In the genomic region with DNA sequence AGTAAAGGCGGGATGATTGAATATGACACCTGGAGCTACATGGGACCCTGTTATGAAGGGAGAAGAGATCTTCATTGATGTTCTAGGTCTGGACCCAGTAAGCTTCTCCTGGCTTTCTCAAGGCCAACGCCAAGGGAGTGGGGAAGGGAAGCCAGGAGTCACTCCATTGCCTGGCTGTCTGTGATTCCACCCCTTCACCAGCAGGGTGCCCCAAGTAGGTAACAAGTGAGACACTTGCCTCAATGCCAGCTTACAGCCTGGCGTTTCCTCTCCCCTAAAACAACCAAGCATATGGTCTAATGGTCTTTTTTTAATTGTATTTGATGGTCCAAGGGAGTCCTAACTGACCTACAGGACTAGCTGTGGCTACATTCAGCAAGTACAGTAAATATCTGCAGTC, we compare ENCODE assay signal across 12 mouse cellular contexts. TPM values are rescaled to one million over a fixed set of nuclear protein-coding genes. Genes with fewer than 3 reads are reported as not detected.
DNase-seq lines count a peak whose midpoint lies in the region; ATAC-seq and TF ChIP-seq lines count a peak whose summit lies in the region.
"Had no signal": no experiment of that assay in that cellular context is flagged by ENCODE, and none has a peak within 500 bp of the region (broad histone marks: within the 10 kb centered on the region; RNA-seq: fewer than 3 reads in every experiment).

No protein-coding gene starts in this region.

- H3K27me3 ChIP-seq in heart, adult 2 months (ENCODE audit: control insufficient read depth, insufficient read depth, low read length): no peaks in the 10 kb centered on the region
- no peaks in the 10 kb centered on the region for H3K27me3 ChIP-seq in testis, adult 2 months (ENCODE audit: control insufficient read depth, insufficient read depth, low read length)
- H3K27me3 ChIP-seq in neural tube, embryonic 15.5 days (replicated peaks): no peaks in the 10 kb centered on the region
- H3K27me3 ChIP-seq: intestine, embryonic 15.5 days; neural tube, embryonic 13.5 days had no signal

- no peaks in the 10 kb centered on the region for H3K36me3 ChIP-seq in heart, adult 2 months (ENCODE audit: control insufficient read depth, insufficient read depth, low read length)
- no peaks in the 10 kb centered on the region for H3K36me3 ChIP-seq in testis, adult 2 months (ENCODE audit: control insufficient read depth, insufficient read depth, low read length)
- H3K36me3 ChIP-seq in neural tube, embryonic 15.5 days: no peaks in the 10 kb centered on the region
- H3K36me3 ChIP-seq: intestine, embryonic 15.5 days; neural tube, embryonic 13.5 days had no signal

- TF ChIP-seq POLR2A in heart, adult 2 months (IDR thresholded peaks at IDR 0.05; ENCODE audit: insufficient read depth, low read depth, low read length): no peak
- TF ChIP-seq POLR2A in testis, adult 2 months (IDR thresholded peaks at IDR 0.05; ENCODE audit: control insufficient read depth, low read depth, low read length): no peak

- H3K4me1 ChIP-seq in heart, adult 2 months (ENCODE audit: control insufficient read depth, insufficient read depth, low read length): no peaks in the 10 kb centered on the region
- H3K4me1 ChIP-seq in testis, adult 2 months (ENCODE audit: control insufficient read depth, insufficient read depth, low read length): peaks cover 7% of the 10 kb centered on the region
- no peaks in the 10 kb centered on the region for H3K4me1 ChIP-seq in neural tube, embryonic 15.5 days

- H3K4me2 ChIP-seq in neural tube, embryonic 15.5 days: no peak overlapping the region
- H3K4me2 ChIP-seq: intestine, embryonic 15.5 days; neural tube, embryonic 13.5 days had no signal

- H3K9ac ChIP-seq in heart, adult 2 months (ENCODE audit: low read depth, low read length): no peak overlapping the region
- H3K9ac ChIP-seq in neural tube, embryonic 15.5 days (replicated peaks): no peak overlapping the region
- H3K9ac ChIP-seq: intestine, embryonic 15.5 days; neural tube, embryonic 13.5 days had no signal

- intact Hi-C loops in heart, adult 2 months (cut with DNase I): no loop called here

- no peak overlapping the region for H3K4me3 ChIP-seq in heart, adult 2 months
- H3K4me3 ChIP-seq in testis, adult 2 months (ENCODE audit: control insufficient read depth, low read depth, low read length): no peak overlapping the region
- H3K4me3 ChIP-seq in neural tube, embryonic 15.5 days (replicated peaks): no peak overlapping the region
- H3K4me3 ChIP-seq: intestine, embryonic 15.5 days; neural tube, embryonic 13.5 days had no signal

- no peak for TF ChIP-seq EP300 in heart, adult 2 months (IDR thresholded peaks at IDR 0.05; ENCODE audit: insufficient read depth, low read depth, low read length)

- no peak overlapping the region for H3K27ac ChIP-seq in heart, adult 2 months
- H3K27ac ChIP-seq in testis, adult 2 months (ENCODE audit: control insufficient read depth, insufficient read depth, low read depth, low read length): peak overlapping the region; percentile 13; the same call in 1 of the 2 replicates
- H3K27ac ChIP-seq in neural tube, embryonic 15.5 days (replicated peaks): no peak overlapping the region
- H3K27ac ChIP-seq: intestine, embryonic 15.5 days; macrophage; neural tube, embryonic 13.5 days had no signal

- 82% methylated on average over 3 of the region's 3 CpGs for WGBS in heart, adult 2 months
- 86% methylated on average over 3 of the region's 3 CpGs for WGBS in neural tube, embryonic 15.5 days

- no peak for DNase-seq in heart, adult 2 months
- no peak for DNase-seq in heart, postnatal 4 days
- no peak for DNase-seq in testis, postnatal 14 days (ENCODE audit: low spot score)
- peak; percentile 27 for DNase-seq in induced T-regulatory cell, adult 2 months (ENCODE audit: low read depth)
- DNase-seq in frontal cortex, postnatal 14 days (ENCODE audit: low spot score in 2 of 2): no peak
- no peak for DNase-seq in ovary, postnatal 36 days (ENCODE audit: low spot score)
- DNase-seq: adrenal gland, postnatal 25 days had no signal

- no peaks in the 10 kb centered on the region for H3K79me2 ChIP-seq in heart, adult 2 months (replicated peaks; ENCODE audit: control insufficient read depth, insufficient read depth, low read length)

- H3K9me3 ChIP-seq in neural tube, embryonic 15.5 days (replicated peaks): no peaks in the 10 kb centered on the region
- H3K9me3 ChIP-seq: intestine, embryonic 15.5 days; neural tube, embryonic 13.5 days had no signal

- ATAC-seq in neural tube, embryonic 15.5 days (ENCODE audit: low FRiP score): no peak
- ATAC-seq: intestine, embryonic 15.5 days had no signal

- TF ChIP-seq CTCF in heart, adult 2 months (IDR thresholded peaks at IDR 0.05): peak; percentile 44
- peak; percentile 21; the same call in 1 of the 2 replicates for TF ChIP-seq CTCF in testis, adult 2 months (IDR thresholded peaks at IDR 0.05; ENCODE audit: control insufficient read depth, insufficient read depth, insufficient replicate concordance, low read depth, low read length)

RNA-seq across cellular contexts. Expression of a gene that starts 14.2 kb away (rescaled TPM):
- total RNA-seq in heart, adult 2 months (2021): 10 to 100 TPM; 28.5 to 38.6 TPM
- 10.1 and 24.0 TPM in 2 replicates for polyA plus RNA-seq in heart, adult 2 months (2012; rRNA removed)
- 10 to 100 TPM; 37.8 to 43.5 TPM for total RNA-seq in heart, postnatal 4 days (2021)
- 7.8 and 9.1 TPM in 2 replicates for polyA plus RNA-seq in testis, adult 2 months (2012; rRNA removed)
- 15.2 and 15.6 TPM in 2 replicates for polyA plus RNA-seq in neural tube, embryonic 15.5 days (2015; fragmentation: Nextera tagmentation; extraction: Ambion mirVana)
